Mouse (Mus musculus) heart, embryonic 11.5 days (tissue): ENCODE data around the gene Apom. TPM values are rescaled to one million over a fixed set of nuclear protein-coding genes. Genes with fewer than 3 reads are reported as not detected.

ENCODE experiments used
- ATAC-seq: fragments of 200-750 bp; cut with Nextera tagmentation; replicated peaks from 2 replicates; pipeline ENCODE4 v1.8.0; 2017; ENCODE audit warnings: moderate library complexity; ENCODE audit not compliant: insufficient number of reproducible peaks, low FRiP score, low TSS enrichment
- H3K27ac ChIP-seq: fragments of 300-500 bp; sonication (generic); 2 replicates; pipeline ENCODE4 v1.5.1; 2014; ENCODE audit warnings: mild to moderate bottlenecking, low read depth, low read length
- H3K27me3 ChIP-seq: fragments of 300-500 bp; sonication (generic); 2 replicates; pipeline ENCODE4 v1.6.1; 2014; ENCODE audit warnings: mild to moderate bottlenecking, low read length, mixed read lengths; ENCODE audit not compliant: control insufficient read depth, insufficient read depth
- H3K36me3 ChIP-seq: fragments of 300-500 bp; sonication (generic); 2 replicates; pipeline ENCODE4 v1.6.1; 2014; ENCODE audit warnings: mild to moderate bottlenecking, low read length, moderate library complexity, mixed read lengths; ENCODE audit not compliant: control insufficient read depth, insufficient read depth
- H3K4me1 ChIP-seq: fragments of 300-500 bp; sonication (generic); 2 replicates; pipeline ENCODE4 v1.6.1; 2014; ENCODE audit warnings: low read length; ENCODE audit not compliant: control insufficient read depth, insufficient read depth
- H3K4me2 ChIP-seq: fragments of 300-500 bp; sonication (generic); 2 replicates; pipeline ENCODE4 v1.6.1; 2014; ENCODE audit warnings: mild to moderate bottlenecking, moderate library complexity
- H3K4me3 ChIP-seq: fragments of 300-500 bp; sonication (generic); 2 replicates; pipeline ENCODE4 v1.5.1; 2014; ENCODE audit warnings: low read depth, low read length
- H3K9ac ChIP-seq: fragments of 300-500 bp; sonication (generic); 2 replicates; pipeline ENCODE4 v1.6.1; 2014; ENCODE audit warnings: mild to moderate bottlenecking, low read depth, low read length, moderate library complexity
- H3K9me3 ChIP-seq: fragments of 300-500 bp; sonication (generic); replicated peaks from 2 replicates; pipeline ENCODE4 v1.6.1; 2016; ENCODE audit warnings: low read length; ENCODE audit not compliant: control insufficient read depth
- WGBS: fragments of 180-500 bp; shearing (Covaris S2); extraction: QIAGEN DNeasy Blood & Tissue Kit; methylation state at CpG from one replicate; pipeline ENCODE4 v1.1.7; 2014; ENCODE audit not compliant: insufficient replicate concordance; 5-methylcytosine and 5-hydroxymethylcytosine counted together
- polyA plus RNA-seq: library from polyadenylated mRNA; unstranded; fragments of >200 nt; fragmentation: Nextera tagmentation; extraction: Ambion mirVana; gene quantifications from 2 replicates; pipeline ENCODE4 v1.2.1, GENCODE M21; 2014

The Apom gene
- polyA plus RNA-seq, 1 experiment from 2014 or later, result 12.9 TPM

DNA sequence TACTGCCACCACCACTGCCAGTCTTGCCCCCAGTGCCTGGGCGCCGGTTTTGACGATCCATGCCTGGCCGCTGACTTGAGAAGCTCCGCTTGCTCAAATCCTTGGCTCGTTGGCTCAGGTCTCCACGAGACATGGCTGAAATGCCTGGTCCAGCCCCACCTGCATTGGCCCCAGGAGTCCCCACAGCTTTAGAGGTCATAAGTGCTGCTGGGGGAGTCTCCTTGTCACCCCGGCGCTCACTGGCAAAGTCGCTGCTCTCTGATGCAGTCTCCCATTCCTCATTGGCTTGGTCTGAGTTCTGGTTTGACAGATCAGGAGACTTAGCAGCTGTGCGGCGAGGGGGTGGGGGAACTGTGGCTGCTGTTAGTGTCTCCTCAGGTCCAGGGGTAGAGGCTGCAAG is 23.6 kb upstream of the Apom start:
- H3K4me2 ChIP-seq, result no peak overlapping the region
- peaks cover 91% of the 10 kb centered on the region for H3K36me3 ChIP-seq
- H3K27me3 ChIP-seq, result no peaks in the 10 kb centered on the region
- no peak overlapping the region for H3K9ac ChIP-seq
- 87% methylated on average over 12 of the region's 12 CpGs for WGBS
- H3K4me3 ChIP-seq, result no peak overlapping the region
- no peaks in the 10 kb centered on the region for H3K4me1 ChIP-seq
- ATAC-seq, result no peak
- no peaks in the 10 kb centered on the region for H3K9me3 ChIP-seq
- H3K27ac ChIP-seq, result no peak overlapping the region

DNA sequence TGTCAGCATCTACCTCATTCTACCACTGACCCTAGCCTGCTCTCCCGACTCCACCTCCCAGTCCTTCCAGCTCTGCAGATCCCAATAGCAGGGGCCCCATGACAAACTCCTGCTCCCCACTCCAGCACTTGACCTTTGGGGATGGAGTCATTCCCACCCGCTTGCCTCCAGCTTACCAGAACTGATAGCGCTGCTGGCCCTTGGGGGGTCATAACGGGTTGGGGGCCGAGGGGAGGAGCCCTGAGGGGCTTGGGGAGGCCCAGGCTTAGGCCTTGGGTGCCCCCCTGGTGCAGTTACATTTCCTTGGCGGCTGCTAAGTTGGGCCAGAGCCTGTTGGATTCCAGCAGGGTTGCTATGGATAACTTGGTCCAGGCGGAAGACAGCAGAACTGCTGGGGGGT is 22.8 kb upstream of the Apom start:
- WGBS, result 89% methylated on average over 7 of the region's 7 CpGs
- ATAC-seq, result no peak
- no peak overlapping the region for H3K4me3 ChIP-seq
- H3K36me3 ChIP-seq, result peaks cover 93% of the 10 kb centered on the region
- H3K9me3 ChIP-seq, result no peaks in the 10 kb centered on the region
- no peak overlapping the region for H3K27ac ChIP-seq
- no peak overlapping the region for H3K4me2 ChIP-seq
- peak overlapping the region; percentile 34; the same call in 1 of the 2 replicates for H3K9ac ChIP-seq
- H3K4me1 ChIP-seq, result no peaks in the 10 kb centered on the region
- no peaks in the 10 kb centered on the region for H3K27me3 ChIP-seq

DNA sequence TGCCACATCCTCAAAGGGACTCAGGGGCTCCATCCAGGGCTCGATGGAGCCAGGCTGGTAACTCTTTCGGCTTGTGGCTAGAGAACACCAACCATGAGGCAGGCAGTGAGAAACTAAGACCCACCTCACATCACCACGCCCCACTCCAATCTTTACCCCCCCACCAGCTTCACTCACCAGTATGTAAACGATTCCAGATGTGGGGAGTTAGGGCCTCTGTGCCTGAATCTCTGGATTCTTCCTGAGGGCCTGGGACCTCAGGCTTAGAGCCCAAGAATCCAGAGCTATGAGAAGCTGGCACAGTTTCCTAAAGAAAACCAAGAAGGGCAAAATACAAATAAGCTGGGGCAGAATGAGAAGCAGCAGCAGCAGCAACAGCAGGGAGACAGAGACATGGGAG is 22.1 kb upstream of the Apom start:
- Histone ChIP-seq H3K4me1 (no peaks in the 10 kb centered on the region), H3K27me3 (no peaks in the 10 kb centered on the region), H3K9ac (no peak overlapping the region), H3K27ac (no peak overlapping the region), H3K4me3 (no peak overlapping the region), H3K4me2 (no peak overlapping the region), H3K36me3 (peaks cover 93% of the 10 kb centered on the region), H3K9me3 (no peaks in the 10 kb centered on the region)
- 87% methylated on average over 4 of the region's 4 CpGs for WGBS
- no peak for ATAC-seq

DNA sequence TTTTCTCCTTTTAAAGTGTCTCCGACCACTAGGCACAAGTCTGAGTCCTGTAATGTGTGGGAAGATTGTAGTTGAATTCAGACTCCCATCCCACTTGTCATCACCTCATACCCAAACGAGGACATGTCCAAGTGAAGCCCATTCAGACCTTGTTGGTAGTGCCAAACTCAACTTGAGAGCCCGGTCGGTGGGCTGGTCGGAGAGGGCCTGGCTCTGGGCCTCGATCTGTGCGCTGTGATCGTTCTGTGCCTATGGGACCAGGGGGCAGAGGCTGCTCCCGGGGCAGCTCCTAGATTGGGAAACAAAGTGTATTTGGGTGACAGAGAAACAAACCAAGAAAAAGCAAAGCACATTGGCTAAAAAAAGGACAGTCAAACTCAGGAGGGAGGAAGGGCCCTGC is 21.2 kb upstream of the Apom start:
- H3K27ac ChIP-seq, result no peak overlapping the region
- no peaks in the 10 kb centered on the region for H3K27me3 ChIP-seq
- peaks cover 92% of the 10 kb centered on the region for H3K36me3 ChIP-seq
- H3K4me3 ChIP-seq, result no peak overlapping the region
- no peak overlapping the region for H3K9ac ChIP-seq
- WGBS, result 86% methylated on average over 9 of the region's 9 CpGs
- H3K4me1 ChIP-seq, result no peaks in the 10 kb centered on the region
- no peak for ATAC-seq
- H3K9me3 ChIP-seq, result no peaks in the 10 kb centered on the region
- H3K4me2 ChIP-seq, result no peak overlapping the region

DNA sequence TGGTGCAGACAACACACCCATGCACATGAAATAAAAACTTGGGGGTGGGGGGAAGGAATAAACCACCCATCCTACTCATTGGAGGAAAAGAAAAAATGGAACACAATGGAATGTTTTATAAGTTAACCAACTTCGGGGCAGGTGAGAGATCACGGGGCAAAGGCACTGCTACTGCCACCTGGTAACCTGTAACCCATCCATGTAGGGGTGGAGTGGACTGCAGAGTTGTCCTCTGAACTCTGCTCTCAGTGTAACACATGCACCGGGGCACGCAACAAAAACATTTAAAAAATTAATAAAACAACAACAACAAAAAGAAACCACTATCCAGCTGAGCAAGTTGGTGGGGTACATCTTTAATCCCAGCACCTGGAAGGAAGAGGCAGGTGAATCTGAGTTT is 20.3 kb upstream of the Apom start:
- no peak overlapping the region for H3K27ac ChIP-seq
- no peak overlapping the region for H3K4me2 ChIP-seq
- no peak overlapping the region for H3K9ac ChIP-seq
- H3K36me3 ChIP-seq, result peaks cover 87% of the 10 kb centered on the region
- no peaks in the 10 kb centered on the region for H3K27me3 ChIP-seq
- 98% methylated on average over 4 of the region's 4 CpGs for WGBS
- no peaks in the 10 kb centered on the region for H3K4me1 ChIP-seq
- no peak overlapping the region for H3K4me3 ChIP-seq
- ATAC-seq, result no peak
- no peaks in the 10 kb centered on the region for H3K9me3 ChIP-seq

DNA sequence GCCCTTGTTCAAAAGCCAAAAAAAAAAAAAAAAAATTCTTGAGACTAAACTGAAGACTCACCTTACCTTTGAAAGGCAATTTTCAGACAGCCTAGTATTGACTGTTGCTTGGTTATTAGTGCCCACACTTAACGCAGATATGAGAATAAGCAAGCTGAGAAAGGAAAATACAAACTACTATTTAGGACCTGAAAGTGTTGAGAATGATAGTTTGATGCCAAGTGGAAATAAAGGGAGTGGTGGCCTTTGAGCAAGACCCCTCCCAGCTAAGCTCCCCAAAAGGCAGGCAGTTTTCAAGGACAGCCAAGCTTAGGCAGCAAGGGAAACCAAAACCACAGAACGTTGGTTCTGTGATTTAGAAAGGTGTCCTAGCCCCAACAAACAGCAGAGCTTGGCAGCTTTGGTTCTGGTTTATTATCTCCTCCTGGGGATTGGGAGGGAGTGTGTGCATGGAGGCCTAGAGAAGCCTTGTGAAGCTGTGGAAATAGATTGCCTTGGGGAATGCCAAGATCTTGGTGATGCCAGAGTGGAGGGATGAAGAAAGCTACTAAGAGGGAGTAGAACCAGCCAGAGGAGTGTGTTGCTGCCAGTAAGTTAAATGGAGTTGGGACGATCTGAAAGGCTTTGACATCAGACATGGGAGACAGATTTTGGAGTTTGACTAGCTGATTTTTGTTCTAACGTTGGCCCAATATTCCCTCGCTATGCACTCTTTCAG is 16.2 kb upstream of the Apom start:
- no peaks in the 10 kb centered on the region for H3K9me3 ChIP-seq
- no peaks in the 10 kb centered on the region for H3K27me3 ChIP-seq
- H3K4me3 ChIP-seq, result no peak overlapping the region
- peaks cover 80% of the 10 kb centered on the region for H3K36me3 ChIP-seq
- no peak overlapping the region for H3K27ac ChIP-seq
- H3K4me1 ChIP-seq, result no peaks in the 10 kb centered on the region
- no peak for ATAC-seq
- no peak overlapping the region for H3K4me2 ChIP-seq
- WGBS, result 64% methylated on average over 5 of the region's 5 CpGs
- H3K9ac ChIP-seq, result no peak overlapping the region

DNA sequence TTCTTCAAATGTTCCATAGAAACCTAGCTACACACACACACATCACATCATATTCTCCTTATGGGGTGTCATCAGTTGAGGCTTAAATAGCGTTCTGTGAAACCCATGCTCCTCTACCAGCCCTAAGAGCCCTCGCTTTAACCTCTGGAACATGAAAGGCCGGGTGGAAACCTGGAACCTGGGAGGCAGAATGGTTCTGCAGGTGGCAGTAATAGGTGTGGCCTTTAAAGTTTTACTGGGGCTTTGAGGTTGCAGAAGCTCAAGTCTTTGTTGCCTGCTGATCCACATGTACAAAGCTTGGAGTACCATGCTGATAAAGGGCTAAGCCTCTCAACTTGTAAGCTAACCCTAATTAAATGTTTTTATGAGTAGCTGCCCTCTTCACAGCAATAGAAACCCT is 15.5 kb upstream of the Apom start:
- no peaks in the 10 kb centered on the region for H3K4me1 ChIP-seq
- ATAC-seq, result no peak
- H3K36me3 ChIP-seq, result peaks cover 80% of the 10 kb centered on the region
- H3K9me3 ChIP-seq, result no peaks in the 10 kb centered on the region
- H3K9ac ChIP-seq, result no peak overlapping the region
- no peaks in the 10 kb centered on the region for H3K27me3 ChIP-seq
- no peak overlapping the region for H3K4me2 ChIP-seq
- WGBS, result 62% methylated on average over 3 of the region's 3 CpGs
- no peak overlapping the region for H3K4me3 ChIP-seq
- no peak overlapping the region for H3K27ac ChIP-seq

DNA sequence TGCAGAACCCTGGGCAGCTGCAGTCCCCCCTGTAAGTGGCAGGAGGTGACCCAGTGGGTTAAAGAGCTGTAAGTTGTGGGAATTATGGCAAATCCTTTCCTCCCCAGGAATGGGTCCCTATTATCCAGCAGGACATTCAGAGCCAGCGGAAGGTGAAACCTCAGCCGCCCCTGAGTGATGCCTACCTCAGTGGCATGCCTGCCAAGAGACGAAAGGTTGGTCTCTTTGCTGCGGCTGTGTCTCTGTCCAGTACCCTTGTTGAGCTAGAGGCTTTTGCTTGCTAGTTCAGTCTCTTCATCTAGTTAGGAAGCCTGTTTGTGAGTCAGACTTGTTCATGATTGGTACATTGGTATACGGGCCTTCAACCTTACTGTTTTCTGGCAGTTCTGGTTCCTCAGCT is 14.3 kb upstream of the Apom start:
- no peaks in the 10 kb centered on the region for H3K9me3 ChIP-seq
- no peak overlapping the region for H3K4me3 ChIP-seq
- H3K9ac ChIP-seq, result no peak overlapping the region
- ATAC-seq, result no peak
- no peaks in the 10 kb centered on the region for H3K4me1 ChIP-seq
- H3K27me3 ChIP-seq, result no peaks in the 10 kb centered on the region
- no peak overlapping the region for H3K4me2 ChIP-seq
- no peak overlapping the region for H3K27ac ChIP-seq
- H3K36me3 ChIP-seq, result peaks cover 83% of the 10 kb centered on the region
- 88% methylated on average over 5 of the region's 5 CpGs for WGBS

DNA sequence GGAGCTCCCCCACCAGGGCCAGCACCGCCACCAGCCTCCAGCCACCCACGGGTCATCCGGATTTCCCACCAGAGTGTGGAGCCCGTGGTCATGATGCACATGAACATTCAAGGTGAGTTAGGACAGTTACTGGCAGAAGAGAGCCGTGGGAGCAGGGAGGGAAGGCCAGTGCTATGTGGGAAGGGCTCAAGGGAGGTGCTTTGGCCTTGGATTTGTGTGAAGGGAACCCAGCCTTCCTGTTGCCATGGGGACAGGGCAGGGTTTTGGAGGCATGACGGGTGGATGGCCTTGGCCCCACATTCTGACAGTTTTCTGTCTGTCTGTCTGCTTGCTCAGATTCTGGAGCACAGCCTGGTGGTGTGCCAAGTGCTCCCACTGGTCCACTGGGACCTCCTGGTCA is 10.1 kb upstream of the Apom start:
- Histone ChIP-seq H3K36me3 (peaks cover 78% of the 10 kb centered on the region), H3K27me3 (no peaks in the 10 kb centered on the region), H3K4me3 (no peak overlapping the region), H3K27ac (no peak overlapping the region), H3K9me3 (no peaks in the 10 kb centered on the region), H3K4me2 (no peak overlapping the region), H3K9ac (no peak overlapping the region), H3K4me1 (0 out of 2 replicates have a peak, but pooled peaks cover 2% of the 10 kb centered on the region)
- WGBS, result 92% methylated on average over 6 of the region's 6 CpGs
- no peak for ATAC-seq
